Mouse (Mus musculus) kidney, adult 11 months (tissue): Measurements from ENCODE around the gene Rpp25l.
"Not testable (repeated sequence)": the region's sequence is repeated elsewhere in the genome, so short reads cannot be mapped to it uniquely, and the experiment has no call there.

Experiments
- DNase-seq: peaks from one replicate; pipeline ENCODE4 v3.0.0; 2022

Gene Rpp25l

GRCm38 (mm10) chr4:41713197-41714067 lies at the start of gene Rpp25l:
Gene Rpp25l (minus strand): TSS chr4:41713534.
- DNase-seq: peak; percentile 83

- DNase-seq: not testable (repeated sequence)
Observed at GRCm38 (mm10) chr4:41762688-41763114, 49.4 kb upstream of the Rpp25l start.

GRCm38 (mm10) chr4:41762099-41762687 lies 48.9 kb upstream of the Rpp25l start:
- no peak for DNase-seq

GRCm38 (mm10) chr4:41761680-41762079 lies 48.3 kb upstream of the Rpp25l start:
- no peak for DNase-seq

- DNase-seq: no peak
Observed at GRCm38 (mm10) chr4:41760911-41761310, 47.6 kb upstream of the Rpp25l start.

GRCm38 (mm10) chr4:41760288-41760721 lies 47.0 kb upstream of the Rpp25l start:
- DNase-seq: peak; percentile 98

- peak; percentile 49 for DNase-seq
Observed at GRCm38 (mm10) chr4:41759656-41760287, 46.4 kb upstream of the Rpp25l start.

GRCm38 (mm10) chr4:41759206-41759605 lies 45.9 kb upstream of the Rpp25l start:
- DNase-seq: peak; percentile 86

GRCm38 (mm10) chr4:41758701-41759100 lies 45.4 kb upstream of the Rpp25l start:
- DNase-seq: no peak

- DNase-seq: peak; percentile 75
Observed at GRCm38 (mm10) chr4:41758021-41758420, 44.7 kb upstream of the Rpp25l start.

GRCm38 (mm10) chr4:41757321-41757720 lies 44.0 kb upstream of the Rpp25l start:
- DNase-seq: peak; percentile 66

- no peak for DNase-seq
Observed at GRCm38 (mm10) chr4:41756440-41756839, 43.1 kb upstream of the Rpp25l start.

GRCm38 (mm10) chr4:41755338-41756305 lies 42.3 kb upstream of the Rpp25l start, which contains the start of gene Sigmar1:
Gene Sigmar1 (minus strand): TSS chr4:41756157.
- peak; percentile 92 for DNase-seq

GRCm38 (mm10) chr4:41754797-41755337 lies 41.5 kb upstream of the Rpp25l start, which contains the start of gene Galt:
Gene Galt (plus strand): TSS chr4:41755228.
- DNase-seq: no peak

GRCm38 (mm10) chr4:41745021-41745420 lies 31.7 kb upstream of the Rpp25l start:
- no peak for DNase-seq

GRCm38 (mm10) chr4:41744131-41744530 lies 30.8 kb upstream of the Rpp25l start:
- no peak for DNase-seq

GRCm38 (mm10) chr4:41741158-41741560 lies 27.8 kb upstream of the Rpp25l start:
- peak; percentile 96 for DNase-seq

GRCm38 (mm10) chr4:41740380-41741157 lies 27.2 kb upstream of the Rpp25l start:
- no peak for DNase-seq

- DNase-seq: no peak
Observed at GRCm38 (mm10) chr4:41739260-41739659, 25.9 kb upstream of the Rpp25l start.

- no peak for DNase-seq
Observed at GRCm38 (mm10) chr4:41738256-41738603, 24.9 kb upstream of the Rpp25l start.

GRCm38 (mm10) chr4:41737602-41738255 lies 24.4 kb upstream of the Rpp25l start:
- DNase-seq: peak; percentile 68
